Mouse (Mus musculus) MEL (cell line): Measurements from ENCODE around the gene Dmrta2. TPM values are rescaled to one million over a fixed set of nuclear protein-coding genes. Genes with fewer than 3 reads are reported as not detected.

Experiments used
- DNase-seq: peaks from one replicate; pipeline ENCODE4 v3.0.0; 2011; ENCODE audit warnings: low read depth, low spot score
- H3K27ac ChIP-seq: 2 replicates; pipeline ENCODE4 v1.5.1; 2012; ENCODE audit warnings: low read depth, mild to moderate bottlenecking, control low read depth, low read length, moderate library complexity; ENCODE audit not compliant: control insufficient read depth
- H3K27me3 ChIP-seq, 2 experiments: fragments of 150-350 bp in 1 of 2; sonication (generic) in 1 of 2; 2 replicates each; pipeline ENCODE4 v1.6.1; 2012; ENCODE audit warnings: low read length in 2 of 2, mild to moderate bottlenecking in 2 of 2, improper control_type of control experiment in 1 of 2, moderate library complexity in 1 of 2; ENCODE audit not compliant: insufficient read depth in 2 of 2, control insufficient read depth in 1 of 2
- H3K36me3 ChIP-seq, 2 experiments: 2 replicates each; pipeline ENCODE4 v1.6.1; 2012 to 2014; ENCODE audit warnings: low read length in 2 of 2, improper control_type of control experiment in 1 of 2, inconsistent platforms in 1 of 2, mild to moderate bottlenecking in 1 of 2; ENCODE audit not compliant: insufficient read depth in 2 of 2, control insufficient read depth in 1 of 2
- H3K4me1 ChIP-seq, 2 experiments: fragments of 150-350 bp in 1 of 2; sonication (generic) in 1 of 2; 2 replicates each; pipeline ENCODE4 v1.6.1; 2012; ENCODE audit warnings: low read length in 2 of 2, improper control_type of control experiment in 1 of 2, mild to moderate bottlenecking in 1 of 2; ENCODE audit not compliant: insufficient read depth in 2 of 2, control insufficient read depth in 1 of 2
- H3K4me3 ChIP-seq, 2 experiments: fragments of 150-350 bp in 1 of 2; sonication (generic) in 1 of 2; 2 replicates each; pipeline ENCODE4 v1.5.1; 2012; ENCODE audit warnings: low read depth in 2 of 2, low read length in 2 of 2, mild to moderate bottlenecking in 2 of 2, moderate library complexity in 2 of 2, control low read depth in 1 of 2, improper control_type of control experiment in 1 of 2; ENCODE audit not compliant: control insufficient read depth in 1 of 2, insufficient read depth in 1 of 2
- H3K79me2 ChIP-seq: 2 replicates; pipeline ENCODE4 v1.6.1; 2012; ENCODE audit warnings: mild to moderate bottlenecking, low read length, moderate library complexity; ENCODE audit not compliant: control insufficient read depth, poor library complexity, insufficient read depth
- H3K9ac ChIP-seq: 2 replicates; pipeline ENCODE4 v1.6.1; 2012; ENCODE audit warnings: low read depth, mild to moderate bottlenecking, control low read depth, low read length, moderate library complexity; ENCODE audit not compliant: control insufficient read depth, poor library complexity, severe bottlenecking
- H3K9me3 ChIP-seq: fragments of 150-350 bp; sonication (generic); replicated peaks from 2 replicates; pipeline ENCODE4 v1.6.1; 2012; ENCODE audit warnings: mild to moderate bottlenecking, low read length, improper control_type of control experiment, moderate library complexity; ENCODE audit not compliant: insufficient read depth
- CHD1 ChIP-seq: IDR thresholded peaks from 2 replicates; pipeline ENCODE4 v1.6.1; 2012; ENCODE audit warnings: low read depth, mild to moderate bottlenecking, inconsistent platforms, low read length, improper control_type of control experiment
- CTCF ChIP-seq, 3 experiments: IDR thresholded peaks in 2 of 3; conservative IDR thresholded peaks in 1 of 3; 2 replicates each; pipeline ENCODE4 v1.5.1; 2011 to 2012; ENCODE audit warnings: low read length in 3 of 3, low read depth in 2 of 3, mild to moderate bottlenecking in 2 of 3, improper control_type of control experiment in 1 of 3, inconsistent platforms in 1 of 3, mixed read lengths in 1 of 3, moderate library complexity in 1 of 3; ENCODE audit not compliant: control insufficient read depth in 1 of 3, insufficient read depth in 1 of 3, poor library complexity in 1 of 3, severe bottlenecking in 1 of 3
- E2F4 ChIP-seq: IDR thresholded peaks from 2 replicates; pipeline ENCODE4 v1.6.1; 2011; ENCODE audit warnings: low read depth, low read length, improper control_type of control experiment, borderline replicate concordance
- ELF1 ChIP-seq: IDR thresholded peaks from 2 replicates; pipeline ENCODE4 v1.6.1; 2014; ENCODE audit warnings: low read depth, mild to moderate bottlenecking, inconsistent platforms, low read length, improper control_type of control experiment, moderate library complexity
- EP300 ChIP-seq, 2 experiments: IDR thresholded peaks; 2 replicates each; pipeline ENCODE4 v1.6.1; 2011; ENCODE audit warnings: improper control_type of control experiment in 2 of 2, low read length in 2 of 2, low read depth in 1 of 2, mild to moderate bottlenecking in 1 of 2
- HCFC1 ChIP-seq: IDR thresholded peaks from 2 replicates; pipeline ENCODE4 v1.6.1; 2012; ENCODE audit warnings: low read depth, mild to moderate bottlenecking, inconsistent platforms, low read length, improper control_type of control experiment, moderate library complexity
- JUND ChIP-seq: IDR thresholded peaks from 2 replicates; pipeline ENCODE4 v1.6.1; 2011; ENCODE audit warnings: low read depth, mild to moderate bottlenecking, improper control_type of control experiment, low read length
- MAFK ChIP-seq: IDR thresholded peaks from 2 replicates; pipeline ENCODE4 v1.6.1; 2011; ENCODE audit warnings: low read depth, mild to moderate bottlenecking, low read length, improper control_type of control experiment, borderline replicate concordance
- MYC ChIP-seq: IDR thresholded peaks from 2 replicates; pipeline ENCODE4 v1.6.1; 2011; ENCODE audit warnings: low read depth, mild to moderate bottlenecking, low read length, improper control_type of control experiment, moderate library complexity
- NRF1 ChIP-seq: IDR thresholded peaks from 2 replicates; pipeline ENCODE4 v1.6.1; 2014; ENCODE audit warnings: low read depth, mild to moderate bottlenecking, inconsistent platforms, low read length, improper control_type of control experiment, moderate library complexity; ENCODE audit not compliant: poor library complexity, insufficient read depth, severe bottlenecking
- POLR2A ChIP-seq, 2 experiments: IDR thresholded peaks; 2 replicates each; pipeline ENCODE4 v1.6.1; 2011 to 2012; ENCODE audit warnings: low read length in 2 of 2, mild to moderate bottlenecking in 2 of 2, control low read depth in 1 of 2, improper control_type of control experiment in 1 of 2, low read depth in 1 of 2, moderate library complexity in 1 of 2; ENCODE audit not compliant: control insufficient read depth in 1 of 2, insufficient read depth in 1 of 2, poor library complexity in 1 of 2
- POLR2AphosphoS2 ChIP-seq: IDR thresholded peaks from 2 replicates; pipeline ENCODE4 v1.6.1; 2011; ENCODE audit warnings: low read length, improper control_type of control experiment
- RAD21 ChIP-seq: IDR thresholded peaks from 2 replicates; pipeline ENCODE4 v1.6.1; 2011; ENCODE audit warnings: mild to moderate bottlenecking, low read depth, low read length, improper control_type of control experiment
- RCOR1 ChIP-seq: IDR thresholded peaks from 2 replicates; pipeline ENCODE4 v1.6.1; 2012; ENCODE audit warnings: low read depth, mild to moderate bottlenecking, inconsistent platforms, low read length, improper control_type of control experiment
- TCF12 ChIP-seq: IDR thresholded peaks from 2 replicates; pipeline ENCODE4 v1.6.1; 2014; ENCODE audit warnings: low read depth, mild to moderate bottlenecking, inconsistent platforms, low read length, improper control_type of control experiment, moderate library complexity
- USF2 ChIP-seq, 2 experiments: IDR thresholded peaks; 2 replicates each; pipeline ENCODE4 v1.6.1; 2011 to 2012; ENCODE audit warnings: improper control_type of control experiment in 2 of 2, low read length in 2 of 2, borderline replicate concordance in 1 of 2, inconsistent platforms in 1 of 2, low read depth in 1 of 2, mild to moderate bottlenecking in 1 of 2; ENCODE audit not compliant: insufficient read depth in 1 of 2
- ZKSCAN1 ChIP-seq: IDR thresholded peaks from 2 replicates; pipeline ENCODE4 v1.6.1; 2012; ENCODE audit warnings: low read depth, mild to moderate bottlenecking, inconsistent platforms, low read length, improper control_type of control experiment, moderate library complexity
- ZMIZ1 ChIP-seq: IDR thresholded peaks from 2 replicates; pipeline ENCODE4 v1.6.1; 2012; ENCODE audit warnings: low read depth, mild to moderate bottlenecking, inconsistent platforms, low read length, improper control_type of control experiment, moderate library complexity
- ZNF384 ChIP-seq: IDR thresholded peaks from 2 replicates; pipeline ENCODE4 v1.6.1; 2012; ENCODE audit warnings: low read depth, mild to moderate bottlenecking, inconsistent platforms, low read length, improper control_type of control experiment
- polyA plus RNA-seq, 2 experiments: library from polyadenylated mRNA; stranded (reverse) in 1 of 2; unstranded in 1 of 2; fragments of >175 nt in 1 of 2; fragments of >200 nt in 1 of 2; gene quantifications; 2 replicates each; pipeline versions ENCODE4 v1.2.1 to v1.2.4; 2012; ENCODE audit warnings: low replicate concordance in 2 of 2, low read depth in 1 of 2; ENCODE audit not compliant: insufficient read length in 2 of 2, insufficient read depth in 1 of 2, missing spikeins in 1 of 2
- total RNA-seq: library from RNA; depleted of rRNA; stranded (reverse); fragments of 300-350 nt; gene quantifications from 2 replicates; pipeline ENCODE4 v1.2.3, GENCODE M21; 2012

Gene Dmrta2
- total and polyA plus RNA-seq, 3 experiments = 0.08 to 0.11 TPM; not detected in 1

DNA sequence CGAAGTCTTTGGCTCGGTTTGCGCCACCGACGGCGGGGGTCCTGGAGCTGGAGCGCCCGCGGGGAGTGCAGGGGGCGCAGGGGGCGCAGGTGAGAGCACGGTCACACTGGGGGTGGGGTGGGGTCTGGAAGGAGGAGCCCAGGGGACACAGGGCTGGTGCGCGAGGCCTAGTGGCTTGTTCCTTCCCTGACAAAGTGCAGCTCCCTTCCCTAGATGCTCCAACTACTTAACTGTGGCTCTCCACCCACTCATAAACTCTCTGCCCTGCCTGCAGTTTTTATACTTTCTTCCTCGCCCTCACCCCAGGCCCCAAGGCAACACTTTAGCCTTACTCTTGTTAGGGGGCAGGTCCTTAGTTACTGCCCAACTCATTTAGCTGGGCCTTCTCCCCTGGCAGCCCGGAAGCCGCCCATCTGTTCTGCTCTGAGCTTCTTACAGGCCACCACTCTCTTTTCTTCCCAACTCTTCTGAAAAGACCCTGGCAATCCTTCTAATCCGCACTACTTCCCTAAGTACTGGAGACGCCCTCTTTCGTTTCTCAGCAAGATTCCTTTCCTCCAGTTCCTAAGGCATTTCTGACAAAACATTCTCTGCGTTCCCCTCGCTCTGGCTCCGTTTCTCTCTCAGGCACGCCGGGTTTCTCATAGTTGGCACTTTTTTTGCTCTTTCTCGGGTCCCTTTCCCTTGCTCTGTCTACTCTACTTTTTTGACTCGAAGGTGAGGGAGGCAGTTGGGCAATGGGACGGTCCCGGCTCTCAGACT is 2.6 kb downstream of the Dmrta2 start:
- H3K79me2 ChIP-seq = no peaks in the 10 kb centered on the region
- no peaks in the 10 kb centered on the region for H3K9me3 ChIP-seq
- H3K4me1 ChIP-seq = no peaks in the 10 kb centered on the region
- H3K27me3 ChIP-seq = no peaks in the 10 kb centered on the region
- no peak for DNase-seq
- H3K4me3 ChIP-seq = no peak overlapping the region
- H3K36me3 ChIP-seq = no peaks in the 10 kb centered on the region
- H3K27ac ChIP-seq = no peak overlapping the region
- H3K9ac ChIP-seq = no peak overlapping the region
- no peak for TF ChIP-seq CTCF (IDR thresholded peaks at IDR 0.05 in 2 of 3, conservative IDR thresholded peaks at IDR 0.05 in 1 of 3; ENCODE audit: control insufficient read depth in 1 of 3, insufficient read depth in 1 of 3, low read depth in 2 of 3, low read length in 3 of 3, poor library complexity in 1 of 3, severe bottlenecking in 1 of 3)
- no peak for TF ChIP-seq HCFC1
- no peak for TF ChIP-seq POLR2A (IDR thresholded peaks at IDR 0.05; ENCODE audit: control insufficient read depth in 1 of 2, insufficient read depth in 1 of 2, low read depth in 1 of 2, low read length in 2 of 2, poor library complexity in 1 of 2)
- no peak for TF ChIP-seq E2F4
- no peak for TF ChIP-seq ELF1
- no peak for TF ChIP-seq USF2 (IDR thresholded peaks at IDR 0.05; ENCODE audit: borderline replicate concordance in 1 of 2, insufficient read depth in 1 of 2, low read depth in 1 of 2, low read length in 2 of 2)
- no peak for TF ChIP-seq ZMIZ1
- TF ChIP-seq ZKSCAN1 = no peak
- no peak for TF ChIP-seq MAFK

DNA sequence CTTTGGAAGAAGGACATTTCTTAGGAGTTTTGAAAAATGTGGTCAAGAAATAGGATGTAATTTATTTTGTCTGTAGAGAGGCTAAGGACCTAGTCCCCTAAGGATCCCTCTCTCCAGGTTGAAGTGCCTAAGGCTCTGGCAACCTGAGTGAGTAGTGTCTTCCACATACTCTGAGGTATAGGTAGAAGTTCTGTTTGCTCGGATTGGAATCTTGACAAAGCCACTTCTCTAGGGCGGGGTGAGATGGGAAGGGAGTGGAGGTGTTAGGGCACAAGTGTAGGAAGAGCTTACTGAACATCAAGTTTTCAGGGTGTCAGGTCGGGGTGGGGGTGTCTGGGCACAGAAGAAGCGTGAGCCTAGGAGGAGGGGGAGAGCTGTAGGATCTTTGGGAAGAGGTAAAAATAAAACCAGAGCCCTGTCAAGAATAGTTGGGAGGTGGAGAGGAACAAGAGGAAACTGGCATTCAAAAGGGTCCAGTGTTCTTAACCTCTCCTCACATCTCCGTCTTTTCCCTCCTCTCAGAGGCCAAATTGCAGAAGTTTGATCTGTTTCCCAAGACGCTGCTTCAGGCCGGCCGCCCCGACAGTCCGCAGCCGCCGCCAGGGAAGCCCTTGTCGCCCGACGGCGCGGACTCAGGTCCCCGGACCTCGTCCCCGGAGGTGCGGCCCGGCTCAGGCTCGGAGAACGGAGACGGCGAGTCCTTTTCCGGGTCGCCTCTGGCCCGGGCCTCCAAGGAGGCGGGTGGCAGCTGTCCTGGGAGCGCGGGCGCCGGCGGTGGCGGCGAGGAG is 3.4 kb downstream of the Dmrta2 start:
- no peaks in the 10 kb centered on the region for H3K79me2 ChIP-seq
- no peak for TF ChIP-seq CTCF (IDR thresholded peaks at IDR 0.05 in 2 of 3, conservative IDR thresholded peaks at IDR 0.05 in 1 of 3; ENCODE audit: control insufficient read depth in 1 of 3, insufficient read depth in 1 of 3, low read depth in 2 of 3, low read length in 3 of 3, poor library complexity in 1 of 3, severe bottlenecking in 1 of 3)
- no peak for TF ChIP-seq RCOR1
- TF ChIP-seq E2F4 = no peak
- no peak for TF ChIP-seq CHD1
- no peak for TF ChIP-seq RAD21
- TF ChIP-seq POLR2AphosphoS2 = no peak
- TF ChIP-seq JUND = no peak
- TF ChIP-seq ZNF384 = no peak
- TF ChIP-seq NRF1 = no peak
- TF ChIP-seq MYC = no peak
- TF ChIP-seq HCFC1 = no peak
- TF ChIP-seq TCF12 = no peak
- no peak for TF ChIP-seq USF2 (IDR thresholded peaks at IDR 0.05; ENCODE audit: borderline replicate concordance in 1 of 2, insufficient read depth in 1 of 2, low read depth in 1 of 2, low read length in 2 of 2)
- no peak for TF ChIP-seq EP300 (IDR thresholded peaks at IDR 0.05; ENCODE audit: low read depth in 1 of 2, low read length in 2 of 2)
- H3K27ac ChIP-seq = no peak overlapping the region
- no peaks in the 10 kb centered on the region for H3K36me3 ChIP-seq
- no peaks in the 10 kb centered on the region for H3K9me3 ChIP-seq
- H3K4me3 ChIP-seq = no peak overlapping the region
- DNase-seq = no peak
- no peaks in the 10 kb centered on the region for H3K4me1 ChIP-seq
- H3K9ac ChIP-seq = no peak overlapping the region
- no peaks in the 10 kb centered on the region for H3K27me3 ChIP-seq
